Mouse (Mus musculus) heart, embryonic 11.5 days (tissue): Measurements from ENCODE around the gene Anxa6. TPM values are rescaled to one million over a fixed set of nuclear protein-coding genes. Genes with fewer than 3 reads are reported as not detected.

Experiments used
- ATAC-seq: fragments of 200-750 bp; cut with Nextera tagmentation; replicated peaks from 2 replicates; pipeline ENCODE4 v1.8.0; 2017; ENCODE audit warnings: moderate library complexity; ENCODE audit not compliant: insufficient number of reproducible peaks, low FRiP score, low TSS enrichment
- H3K27ac ChIP-seq: fragments of 300-500 bp; sonication (generic); 2 replicates; pipeline ENCODE4 v1.5.1; 2014; ENCODE audit warnings: mild to moderate bottlenecking, low read depth, low read length
- H3K27me3 ChIP-seq: fragments of 300-500 bp; sonication (generic); 2 replicates; pipeline ENCODE4 v1.6.1; 2014; ENCODE audit warnings: mild to moderate bottlenecking, low read length, mixed read lengths; ENCODE audit not compliant: control insufficient read depth, insufficient read depth
- H3K36me3 ChIP-seq: fragments of 300-500 bp; sonication (generic); 2 replicates; pipeline ENCODE4 v1.6.1; 2014; ENCODE audit warnings: mild to moderate bottlenecking, low read length, moderate library complexity, mixed read lengths; ENCODE audit not compliant: control insufficient read depth, insufficient read depth
- H3K4me1 ChIP-seq: fragments of 300-500 bp; sonication (generic); 2 replicates; pipeline ENCODE4 v1.6.1; 2014; ENCODE audit warnings: low read length; ENCODE audit not compliant: control insufficient read depth, insufficient read depth
- H3K4me2 ChIP-seq: fragments of 300-500 bp; sonication (generic); 2 replicates; pipeline ENCODE4 v1.6.1; 2014; ENCODE audit warnings: mild to moderate bottlenecking, moderate library complexity
- H3K4me3 ChIP-seq: fragments of 300-500 bp; sonication (generic); 2 replicates; pipeline ENCODE4 v1.5.1; 2014; ENCODE audit warnings: low read depth, low read length
- H3K9ac ChIP-seq: fragments of 300-500 bp; sonication (generic); 2 replicates; pipeline ENCODE4 v1.6.1; 2014; ENCODE audit warnings: mild to moderate bottlenecking, low read depth, low read length, moderate library complexity
- H3K9me3 ChIP-seq: fragments of 300-500 bp; sonication (generic); replicated peaks from 2 replicates; pipeline ENCODE4 v1.6.1; 2016; ENCODE audit warnings: low read length; ENCODE audit not compliant: control insufficient read depth
- WGBS: fragments of 180-500 bp; shearing (Covaris S2); extraction: QIAGEN DNeasy Blood & Tissue Kit; methylation state at CpG from one replicate; pipeline ENCODE4 v1.1.7; 2014; ENCODE audit not compliant: insufficient replicate concordance; 5-methylcytosine and 5-hydroxymethylcytosine counted together
- polyA plus RNA-seq: library from polyadenylated mRNA; unstranded; fragments of >200 nt; fragmentation: Nextera tagmentation; extraction: Ambion mirVana; gene quantifications from 2 replicates; pipeline ENCODE4 v1.2.1, GENCODE M21; 2014

The Anxa6 gene
- polyA plus RNA-seq, 1 experiment from 2014 or later: 300 TPM

- peak; percentile 49; the same call in 1 of the 2 replicates for ATAC-seq
- H3K27me3 ChIP-seq: no peaks in the 10 kb centered on the region
- peak overlapping the region; percentile 41; the same call in 1 of the 2 replicates for H3K27ac ChIP-seq
- WGBS: 53% methylated on average over 8 of the region's 8 CpGs
- peaks cover 4% of the 10 kb centered on the region for H3K36me3 ChIP-seq
- no peak overlapping the region for H3K9ac ChIP-seq
- H3K4me3 ChIP-seq: no peak overlapping the region
- H3K4me1 ChIP-seq: peaks cover 25% of the 10 kb centered on the region
- no peaks in the 10 kb centered on the region for H3K9me3 ChIP-seq
- peak overlapping the region; percentile 16; the same call in 1 of the 2 replicates for H3K4me2 ChIP-seq
These were observed 59.6 kb downstream of the Anxa6 start for GRCm38 (mm10) chr11:54973481-54974212.

DNA sequence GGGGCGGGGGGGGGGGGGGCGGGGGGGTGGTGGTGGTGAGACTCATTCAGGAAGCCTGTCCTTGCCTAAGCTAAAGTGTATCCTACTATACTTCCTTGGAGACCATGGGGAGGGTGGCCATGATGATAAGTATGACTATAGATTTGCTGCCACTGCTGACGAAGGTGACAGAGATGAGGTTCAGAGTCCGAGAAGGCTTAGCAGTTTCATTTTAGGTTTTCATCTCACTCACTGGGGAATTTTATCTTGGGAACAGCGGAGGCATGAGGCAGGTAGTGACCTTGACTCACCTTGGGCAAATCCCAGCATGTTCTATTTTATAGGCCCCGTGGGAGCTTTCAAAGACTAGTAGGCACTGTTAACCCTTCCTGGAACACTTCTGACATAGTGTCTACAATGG, 60.5 kb downstream of the Anxa6 start:
- H3K27ac ChIP-seq: no peak overlapping the region

GRCm38 (mm10) chr11:54972049-54972723, 61.1 kb downstream of the Anxa6 start:
- Histone ChIP-seq H3K9me3 (no peaks in the 10 kb centered on the region), H3K4me2 (no peak overlapping the region), H3K4me3 (no peak overlapping the region), H3K27ac (no peak overlapping the region), H3K4me1 (peaks cover 18% of the 10 kb centered on the region), H3K9ac (no peak overlapping the region), H3K36me3 (no peaks in the 10 kb centered on the region), H3K27me3 (no peaks in the 10 kb centered on the region)
- 51% methylated on average over 4 of the region's 4 CpGs for WGBS
- no peak for ATAC-seq

More for the DNA sequence above, 60.5 kb downstream of the Anxa6 start:
- Histone ChIP-seq H3K9ac (no peak overlapping the region), H3K4me3 (no peak overlapping the region), H3K27me3 (no peaks in the 10 kb centered on the region), H3K9me3 (no peaks in the 10 kb centered on the region), H3K36me3 (peaks cover 1% of the 10 kb centered on the region), H3K4me1 (peaks cover 21% of the 10 kb centered on the region), H3K4me2 (no peak overlapping the region)
- 57% methylated on average over 6 of the region's 6 CpGs for WGBS
- no peak for ATAC-seq

DNA sequence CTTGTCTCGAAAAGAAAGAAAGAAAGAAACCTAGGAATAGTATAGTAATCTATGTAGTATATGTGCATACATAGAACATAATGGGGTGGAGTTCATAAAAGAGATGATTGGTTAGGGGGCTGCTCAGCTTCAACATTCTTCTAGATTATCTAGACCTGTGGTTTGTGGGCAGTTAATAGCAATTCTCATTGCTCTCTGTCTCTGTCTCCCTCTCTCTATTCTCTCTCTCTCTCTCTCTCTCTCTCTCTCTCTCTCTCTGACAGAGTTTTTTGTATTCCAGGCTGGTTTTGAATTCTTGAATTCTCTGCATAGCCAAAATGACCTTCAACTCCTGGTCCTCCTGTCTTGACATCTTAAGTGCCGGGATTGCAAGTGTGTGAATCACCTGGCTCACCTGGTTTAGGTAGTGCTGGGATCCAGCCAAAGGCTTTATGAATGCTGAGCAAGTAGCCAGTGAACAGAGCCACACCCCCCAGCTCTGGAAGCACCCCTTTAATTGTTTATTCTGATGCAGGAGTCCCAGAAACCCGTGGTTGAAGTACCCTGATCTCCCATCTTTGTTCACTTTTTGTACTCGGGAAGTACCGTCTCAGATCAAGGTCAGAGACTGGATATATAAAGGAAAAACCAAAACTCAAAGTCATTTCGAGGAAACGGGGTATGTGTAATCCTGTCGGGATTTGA, 61.7 kb downstream of the Anxa6 start:
- H3K9me3 ChIP-seq: no peaks in the 10 kb centered on the region
- no peak overlapping the region for H3K4me2 ChIP-seq
- no peaks in the 10 kb centered on the region for H3K27me3 ChIP-seq
- H3K9ac ChIP-seq: no peak overlapping the region
- WGBS: 70% methylated on average over 8 of the region's 8 CpGs
- no peaks in the 10 kb centered on the region for H3K36me3 ChIP-seq
- H3K4me3 ChIP-seq: no peak overlapping the region
- peaks cover 18% of the 10 kb centered on the region for H3K4me1 ChIP-seq
- H3K27ac ChIP-seq: no peak overlapping the region
- no peak for ATAC-seq

- H3K9me3 ChIP-seq: no peaks in the 10 kb centered on the region
- WGBS: 78% methylated on average over 6 of the region's 6 CpGs
These were observed 68.0 kb downstream of the Anxa6 start for GRCm38 (mm10) chr11:54965234-54965633.

DNA sequence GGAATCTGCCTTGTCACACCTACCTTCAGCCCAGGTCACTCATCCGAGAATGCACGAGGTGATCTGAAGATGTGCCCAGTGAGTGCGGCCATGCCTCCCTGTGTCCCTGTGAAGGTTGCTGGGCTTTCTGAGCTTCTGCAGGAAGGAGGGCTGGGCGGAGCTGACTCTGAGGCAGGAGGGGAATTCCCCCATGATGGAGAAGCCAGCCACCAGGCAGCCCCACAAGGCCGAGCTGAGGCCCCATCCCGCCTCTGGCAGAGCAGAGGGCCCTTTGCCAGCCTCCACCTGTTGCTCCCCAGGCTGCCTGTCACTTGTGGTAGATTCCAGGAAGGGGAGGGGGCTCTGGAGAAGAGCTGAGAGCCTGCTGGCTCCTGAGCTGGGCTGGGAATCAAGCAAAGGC, 70.4 kb downstream of the Anxa6 start, which contains the start of gene Tnip1:
TSS of gene Tnip1 (minus strand) at position 108 of the 400 bp plus-strand sequence.
- H3K4me3 ChIP-seq: no peak within 1 kb of the TSS
- H3K4me2 ChIP-seq: peak within 1 kb of the TSS; percentile 37
- peak within 1 kb of the TSS; percentile 29 for H3K9ac ChIP-seq
- 0 out of 2 replicates have a peak, but pooled peaks have one; percentile 23 for ATAC-seq
- H3K36me3 ChIP-seq: no peaks in the 10 kb centered on the region
- H3K4me1 ChIP-seq: peaks cover 26% of the 10 kb centered on the region
- 13% methylated on average over 6 of the region's 6 CpGs for whole genome bisulfite sequencing
- H3K27ac ChIP-seq: no peak within 1 kb of the TSS
- H3K9me3 ChIP-seq: no peaks in the 10 kb centered on the region
- no peaks in the 10 kb centered on the region for H3K27me3 ChIP-seq

More at GRCm38 (mm10) chr11:54965234-54965633, 68.0 kb downstream of the Anxa6 start:
- peaks cover 17% of the 10 kb centered on the region; the same call in 1 of the 2 replicates for H3K4me1 ChIP-seq
- H3K36me3 ChIP-seq: no peaks in the 10 kb centered on the region
- H3K9ac ChIP-seq: no peak overlapping the region
- no peak for ATAC-seq
- H3K27me3 ChIP-seq: no peaks in the 10 kb centered on the region
- H3K4me2 ChIP-seq: no peak overlapping the region
- no peak overlapping the region for H3K4me3 ChIP-seq
- H3K27ac ChIP-seq: no peak overlapping the region

- peak overlapping the region; percentile 37; the same call in 1 of the 2 replicates for H3K4me2 ChIP-seq
- no peak overlapping the region for H3K4me3 ChIP-seq
- ATAC-seq: no peak
These were observed 71.3 kb downstream of the Anxa6 start for GRCm38 (mm10) chr11:54961921-54962320.

GRCm38 (mm10) chr11:54961164-54961850, 71.9 kb downstream of the Anxa6 start:
- peaks cover 26% of the 10 kb centered on the region for H3K4me1 ChIP-seq
- no peak overlapping the region for H3K4me2 ChIP-seq
- 61% methylated on average over 6 of the region's 6 CpGs for WGBS
- H3K36me3 ChIP-seq: no peaks in the 10 kb centered on the region
- no peak overlapping the region for H3K27ac ChIP-seq
- no peaks in the 10 kb centered on the region for H3K27me3 ChIP-seq
- no peak overlapping the region for H3K9ac ChIP-seq
- no peak for ATAC-seq
- H3K4me3 ChIP-seq: no peak overlapping the region
- H3K9me3 ChIP-seq: no peaks in the 10 kb centered on the region

More at GRCm38 (mm10) chr11:54961921-54962320, 71.3 kb downstream of the Anxa6 start:
- Histone ChIP-seq H3K9me3 (no peaks in the 10 kb centered on the region), H3K36me3 (no peaks in the 10 kb centered on the region), H3K27ac (no peak overlapping the region), H3K4me1 (peaks cover 26% of the 10 kb centered on the region), H3K9ac (no peak overlapping the region; the same call in 1 of the 2 replicates), H3K27me3 (no peaks in the 10 kb centered on the region)
- WGBS: 59% methylated on average over 3 of the region's 3 CpGs
